ENCODE assay signal across 7 mouse cellular contexts in genomic region chr2:3117855-3118202, GRCm38 (mm10). TPM values are rescaled to one million over a fixed set of nuclear protein-coding genes. Genes with fewer than 3 reads are reported as not detected.
DNase-seq lines count a peak whose midpoint lies in the region; ATAC-seq and TF ChIP-seq lines count a peak whose summit lies in the region.

No protein-coding gene starts in this region.

- H3K9ac ChIP-seq in limb, embryonic 13.5 days = no peak overlapping the region

- no peak; the same call in 1 of the 2 replicates for ATAC-seq in limb, embryonic 13.5 days (ENCODE audit: low FRiP score, low read depth)

- H3K4me1 ChIP-seq in lung, adult 2 months (ENCODE audit: control insufficient read depth, insufficient read depth, low read length) = peaks cover 10% of the 10 kb centered on the region
- H3K4me1 ChIP-seq in forebrain, embryonic 10.5 days = peaks cover 23% of the 10 kb centered on the region
- peaks cover 23% of the 10 kb centered on the region for H3K4me1 ChIP-seq in limb, embryonic 13.5 days
- H3K4me1 ChIP-seq in small intestine, adult 2 months (ENCODE audit: control insufficient read depth, insufficient read depth, insufficient read length, low read length) = no peaks in the 10 kb centered on the region

- no peaks in the 10 kb centered on the region for H3K36me3 ChIP-seq in forebrain, embryonic 10.5 days (replicated peaks)
- H3K36me3 ChIP-seq in limb, embryonic 13.5 days = no peaks in the 10 kb centered on the region
- no peaks in the 10 kb centered on the region for H3K36me3 ChIP-seq in small intestine, adult 2 months (ENCODE audit: control insufficient read depth, insufficient read depth, low read length)

- TF ChIP-seq POLR2A in lung, adult 2 months (IDR thresholded peaks at IDR 0.05; ENCODE audit: borderline replicate concordance, extremely low read depth, low read depth, low read length) = no peak
- no peak for TF ChIP-seq POLR2A in small intestine, adult 2 months (IDR thresholded peaks at IDR 0.05; ENCODE audit: low read depth, low read length)

- peak overlapping the region; percentile 93 for H3K27ac ChIP-seq in forebrain, embryonic 10.5 days
- no peak overlapping the region for H3K27ac ChIP-seq in limb, embryonic 13.5 days
- H3K27ac ChIP-seq in small intestine, adult 2 months (ENCODE audit: insufficient read depth, low read depth, low read length) = no peak overlapping the region

- no peaks in the 10 kb centered on the region for H3K27me3 ChIP-seq in forebrain, embryonic 10.5 days (ENCODE audit: poor library complexity, severe bottlenecking)
- H3K27me3 ChIP-seq in limb, embryonic 13.5 days = no peaks in the 10 kb centered on the region
- no peaks in the 10 kb centered on the region for H3K27me3 ChIP-seq in small intestine, adult 2 months (ENCODE audit: control insufficient read depth, insufficient read depth, low read length)

- H3K4me3 ChIP-seq in lung, adult 2 months (replicated peaks; ENCODE audit: extremely low read depth, low read depth, low read length) = peak overlapping the region; percentile 96
- peak overlapping the region; percentile 87 for H3K4me3 ChIP-seq in forebrain, embryonic 10.5 days
- peak overlapping the region; percentile 88 for H3K4me3 ChIP-seq in limb, embryonic 13.5 days
- H3K4me3 ChIP-seq in small intestine, adult 2 months (ENCODE audit: low read depth, low read length) = peak overlapping the region; percentile 81

- no peak for TF ChIP-seq CTCF in lung, adult 2 months (IDR thresholded peaks at IDR 0.05; ENCODE audit: insufficient read depth, low read length)
- no peak for TF ChIP-seq CTCF in small intestine, adult 2 months (IDR thresholded peaks at IDR 0.05; ENCODE audit: extremely low read depth, insufficient read length, insufficient replicate concordance, low read depth, low read length)

- H3K9me3 ChIP-seq in forebrain, embryonic 10.5 days = peaks cover 3% of the 10 kb centered on the region; the same call in 1 of the 2 replicates
- no peaks in the 10 kb centered on the region for H3K9me3 ChIP-seq in limb, embryonic 13.5 days

- H3K4me2 ChIP-seq in limb, embryonic 13.5 days (replicated peaks) = peak overlapping the region; percentile 71

- WGBS in lung, adult 2 months = 30% methylated on average over 2 of the region's 2 CpGs
- WGBS in forebrain, embryonic 10.5 days = 37% methylated on average over 2 of the region's 2 CpGs
- WGBS in limb, embryonic 13.5 days = 27% methylated on average over 2 of the region's 2 CpGs
- 45% methylated on average over 2 of the region's 2 CpGs for WGBS in small intestine, adult 2 months

- no peak for DNase-seq in lung, adult 2 months
- no peak for DNase-seq in lung, postnatal 25 days (ENCODE audit: low spot score)
- DNase-seq in forebrain, embryonic 10.5 days (ENCODE audit: extremely low spot score, low spot score) = no peak
- no peak for DNase-seq in adrenal gland, adult 8-10 months
- DNase-seq in c-Kit-positive CD71-positive TER-119-positive erythroid progenitor cells, embryonic 14.5 days (ENCODE audit: low spot score) = no peak

RNA-seq across cellular contexts. Expression of gene Fam171a1, which starts 3.8 kb away (rescaled TPM):
- polyA plus RNA-seq in lung, adult 2 months (2012; rRNA removed) = 35.7 and 38.3 TPM in 2 replicates
- polyA plus RNA-seq in forebrain, embryonic 10.5 days (2016; fragmentation: Nextera tagmentation; extraction: Ambion mirVana) = 32.6 and 34.3 TPM in 2 replicates
- 33.7 and 35.6 TPM in 2 replicates for polyA plus RNA-seq in limb, embryonic 13.5 days (2015; fragmentation: Nextera tagmentation; extraction: Ambion mirVana)
- 6.0 and 7.0 TPM in 2 replicates for polyA plus RNA-seq in small intestine, adult 2 months (2012; rRNA removed)
- total RNA-seq in adrenal gland, adult 8-10 months (2022) = 10 to 100 TPM; 27.0 to 39.4 (median 35.4) TPM
